Mouse (Mus musculus) stomach, embryonic 16.5 days (tissue): Measurements from ENCODE around the gene Ppie. TPM values are rescaled to one million over a fixed set of nuclear protein-coding genes. Genes with fewer than 3 reads are reported as not detected.
"Not testable (repeated sequence)": the region's sequence is repeated elsewhere in the genome, so short reads cannot be mapped to it uniquely, and the experiment has no call there.

Source experiments
- ATAC-seq: fragments of 200-750 bp; cut with Nextera tagmentation; 2 replicates; pipeline ENCODE4 v1.8.0; 2017; ENCODE audit warnings: moderate number of reproducible peaks, moderate TSS enrichment; ENCODE audit not compliant: insufficient read depth, low FRiP score
- H3K27ac ChIP-seq: fragments of 300-500 bp; sonication (generic); 2 replicates; pipeline ENCODE4 v1.5.1; 2014; ENCODE audit warnings: low read length
- H3K27me3 ChIP-seq: fragments of 300-500 bp; sonication (generic); 2 replicates; pipeline ENCODE4 v1.6.1; 2014; ENCODE audit warnings: low read length, control low read depth, mixed read lengths; ENCODE audit not compliant: control insufficient read depth, insufficient read depth
- H3K36me3 ChIP-seq: fragments of 300-500 bp; sonication (generic); 2 replicates; pipeline ENCODE4 v1.6.1; 2014; ENCODE audit warnings: low read length; ENCODE audit not compliant: control insufficient read depth, insufficient read depth
- H3K4me1 ChIP-seq: fragments of 300-500 bp; sonication (generic); 2 replicates; pipeline ENCODE4 v1.6.1; 2014; ENCODE audit warnings: low read length, control low read depth, mixed read lengths; ENCODE audit not compliant: control insufficient read depth, insufficient read depth
- H3K4me2 ChIP-seq: fragments of 300-500 bp; sonication (generic); 2 replicates; pipeline ENCODE4 v1.6.1; 2014; ENCODE audit warnings: low read depth, low read length, mixed read lengths
- H3K4me3 ChIP-seq: fragments of 300-500 bp; sonication (generic); replicated peaks from 2 replicates; pipeline ENCODE4 v1.5.1; 2014; ENCODE audit warnings: mild to moderate bottlenecking, low read length
- H3K9ac ChIP-seq: fragments of 300-500 bp; sonication (generic); 2 replicates; pipeline ENCODE4 v1.6.1; 2014; ENCODE audit warnings: low read length
- H3K9me3 ChIP-seq: fragments of 300-500 bp; sonication (generic); replicated peaks from 2 replicates; pipeline ENCODE4 v1.6.1; 2016; ENCODE audit warnings: low read length, control low read depth; ENCODE audit not compliant: control insufficient read depth
- WGBS: fragments of 180-500 bp; shearing (Covaris S2); extraction: QIAGEN DNeasy Blood & Tissue Kit; methylation state at CpG from one replicate; pipeline ENCODE4 v1.1.7; 2014; 5-methylcytosine and 5-hydroxymethylcytosine counted together
- polyA plus RNA-seq: library from polyadenylated mRNA; unstranded; fragments of >200 nt; fragmentation: Nextera tagmentation; extraction: Ambion mirVana; gene quantifications from 2 replicates; pipeline ENCODE4 v1.2.1, GENCODE M21; 2015

Ppie gene
- polyA plus RNA-seq, 1 experiment from 2014 or later: 85.4 TPM

DNA sequence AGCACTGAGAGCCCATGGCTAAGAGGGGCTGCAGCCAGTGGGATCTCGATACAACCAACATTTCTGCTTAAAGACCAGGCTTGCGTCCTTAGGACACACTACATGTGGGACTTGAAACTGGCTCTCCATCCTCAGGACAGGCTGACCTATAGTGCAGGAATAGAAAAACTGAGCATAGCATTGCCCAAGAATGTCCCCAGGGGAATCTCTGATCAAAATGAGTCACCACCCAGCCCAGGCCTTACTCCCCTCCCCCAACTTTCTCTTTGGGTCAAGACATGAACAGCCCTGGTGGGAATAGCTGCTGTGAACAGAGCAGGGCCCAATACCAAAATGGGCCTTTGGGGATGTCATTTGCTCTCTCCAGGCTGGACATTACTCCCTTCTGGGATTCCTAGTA is 32.9 kb downstream of the Ppie start:
- 84% methylated on average over 2 of the region's 2 CpGs for WGBS
- Histone ChIP-seq H3K9ac (no peak overlapping the region), H3K4me1 (0 out of 2 replicates have a peak, but pooled peaks cover 7% of the 10 kb centered on the region), H3K27me3 (peaks cover 26% of the 10 kb centered on the region), H3K36me3 (no peaks in the 10 kb centered on the region), H3K4me3 (no peak overlapping the region), H3K4me2 (no peak overlapping the region), H3K27ac (no peak overlapping the region), H3K9me3 (no peaks in the 10 kb centered on the region)
- ATAC-seq: no peak

DNA sequence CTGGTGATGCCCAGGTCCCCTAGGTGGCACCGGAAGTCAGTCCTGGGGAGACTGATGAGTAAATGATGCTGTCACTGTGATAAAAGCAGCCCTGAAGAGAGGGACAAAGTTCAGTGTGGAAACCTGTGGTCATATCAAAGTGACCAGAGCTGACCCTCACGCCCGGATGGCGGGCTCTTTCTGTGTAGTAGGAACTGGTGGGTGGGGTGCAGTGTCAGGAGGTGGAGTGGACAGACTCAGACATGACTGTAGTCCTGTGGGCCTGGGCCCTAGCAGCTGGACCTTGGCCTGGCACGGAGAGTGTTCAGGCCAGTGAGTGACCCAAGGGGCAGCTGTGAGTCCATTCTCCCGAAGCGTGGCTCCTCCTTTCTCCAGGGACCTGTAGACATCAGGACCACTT is 33.8 kb downstream of the Ppie start:
- WGBS: 83% methylated on average over 6 of the region's 7 CpGs
- not testable (repeated sequence) for ATAC-seq

DNA sequence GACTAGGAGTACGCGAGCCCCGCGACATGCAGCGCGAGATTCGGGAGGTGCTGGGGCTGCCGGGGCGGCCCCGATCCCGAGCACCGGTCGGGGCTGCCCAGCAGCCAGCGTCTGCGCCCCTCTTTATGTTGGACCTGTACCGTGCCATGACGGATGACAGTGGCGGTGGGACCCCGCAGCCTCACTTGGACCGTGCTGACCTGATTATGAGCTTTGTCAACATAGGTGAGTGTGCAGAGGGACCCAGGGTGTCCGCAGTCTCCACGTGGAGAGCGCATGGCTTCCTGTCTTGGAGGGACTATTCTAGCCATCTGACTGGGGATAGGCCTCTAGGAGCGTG is 34.3 kb downstream of the Ppie start:
- Histone ChIP-seq H3K4me1 (0 out of 2 replicates have a peak, but pooled peaks cover 7% of the 10 kb centered on the region), H3K27ac (no peak overlapping the region), H3K9ac (no peak overlapping the region), H3K9me3 (no peaks in the 10 kb centered on the region), H3K4me3 (peak overlapping the region; percentile 42), H3K36me3 (no peaks in the 10 kb centered on the region), H3K4me2 (peak overlapping the region; percentile 59), H3K27me3 (peaks cover 28% of the 10 kb centered on the region)
- 20% methylated on average over 24 of the region's 24 CpGs for WGBS
- 0 out of 2 replicates have a peak, but pooled peaks have one; percentile 20 for ATAC-seq

More for the DNA sequence above, 33.8 kb downstream of the Ppie start:
- not testable (repeated sequence) for H3K27ac ChIP-seq, H3K4me1 ChIP-seq, H3K4me3 ChIP-seq, H3K9ac ChIP-seq, H3K9me3 ChIP-seq, H3K4me2 ChIP-seq, H3K36me3 ChIP-seq
- peaks cover 28% of the 10 kb centered on the region for H3K27me3 ChIP-seq

DNA sequence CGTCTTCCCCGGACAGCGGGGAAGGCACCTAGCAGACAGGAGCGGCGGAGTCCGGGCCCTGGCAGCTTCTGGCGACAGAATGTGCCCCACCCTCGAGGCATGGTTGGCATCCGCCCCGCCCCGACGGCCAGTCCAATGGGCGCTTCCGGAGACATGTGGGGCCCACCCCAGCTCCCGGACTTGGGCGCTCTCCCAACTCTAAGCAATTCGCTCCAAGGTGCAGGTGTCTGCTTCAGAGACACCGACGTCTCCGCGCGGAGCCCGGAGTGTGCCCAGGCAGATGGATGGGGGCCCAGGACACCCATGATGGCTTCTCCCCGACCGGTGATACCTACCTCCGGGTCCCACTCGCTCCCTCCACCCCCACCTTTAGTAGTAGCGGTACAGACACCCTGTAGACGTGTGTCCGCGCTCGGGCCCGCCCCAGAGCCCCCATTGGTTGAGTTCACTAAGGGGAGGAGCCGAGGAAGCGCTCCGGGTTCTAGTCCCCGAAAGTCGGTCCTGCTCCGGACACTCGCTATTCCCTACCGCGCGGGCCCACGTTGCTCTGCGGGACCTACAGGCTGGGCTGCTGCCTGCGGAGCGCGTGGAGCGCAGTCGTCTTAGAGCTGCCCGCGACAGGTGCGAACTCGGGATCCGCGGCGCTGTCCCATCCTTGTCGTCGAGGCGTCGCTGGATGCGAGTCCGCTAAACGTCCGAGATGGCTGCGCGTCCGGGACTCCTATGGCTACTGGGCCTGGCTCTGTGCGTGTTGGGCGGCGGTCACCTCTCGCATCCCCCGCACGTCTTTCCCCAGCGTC is 34.9 kb downstream of the Ppie start, which contains the start of gene Bmp8b:
Bmp8b (plus strand) TSS at position 515 of the 800 bp plus-strand sequence.
- 6% methylated on average over 75 of the region's 75 CpGs for WGBS
- 0 out of 2 replicates have a peak, but pooled peaks cover 7% of the 10 kb centered on the region for H3K4me1 ChIP-seq
- peak within 1 kb of the TSS; percentile 42 for H3K4me3 ChIP-seq
- no peaks in the 10 kb centered on the region for H3K36me3 ChIP-seq
- H3K27me3 ChIP-seq: peaks cover 28% of the 10 kb centered on the region
- H3K4me2 ChIP-seq: peak within 1 kb of the TSS; percentile 59
- H3K27ac ChIP-seq: no peak within 1 kb of the TSS
- H3K9me3 ChIP-seq: no peaks in the 10 kb centered on the region
- peak; percentile 37; the same call in 1 of the 2 replicates for ATAC-seq
- peak within 1 kb of the TSS; percentile 10; the same call in 1 of the 2 replicates for H3K9ac ChIP-seq

DNA sequence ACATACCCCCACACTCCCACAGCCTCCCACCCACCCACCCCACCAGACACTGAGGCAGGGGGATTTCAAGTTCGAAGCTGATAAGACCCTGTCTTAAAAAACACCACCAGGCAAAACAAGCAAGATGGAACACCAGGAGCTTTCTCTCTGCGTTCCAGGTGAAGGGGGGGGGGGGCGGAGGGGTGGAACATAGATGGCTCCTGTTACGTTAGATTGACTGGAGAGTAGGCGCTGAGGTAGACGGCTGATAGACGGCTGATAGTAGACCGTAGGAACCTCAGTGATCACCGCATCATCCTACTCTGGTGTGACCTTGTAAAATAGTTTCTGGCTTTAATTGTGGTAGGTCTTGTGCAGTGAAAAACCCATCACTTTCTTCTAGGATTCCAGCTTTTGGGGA is 45.9 kb downstream of the Ppie start:
- Histone ChIP-seq H3K27ac (0 out of 2 replicates have a peak overlapping the region, but pooled peaks have one; percentile 38), H3K9me3 (no peaks in the 10 kb centered on the region), H3K9ac (no peak overlapping the region), H3K36me3 (no peaks in the 10 kb centered on the region), H3K4me1 (no peaks in the 10 kb centered on the region), H3K4me3 (no peak overlapping the region), H3K4me2 (peak overlapping the region; percentile 41), H3K27me3 (no peaks in the 10 kb centered on the region)
- WGBS: 40% methylated on average over 9 of the region's 9 CpGs
- peak; percentile 18; the same call in 1 of the 2 replicates for ATAC-seq

DNA sequence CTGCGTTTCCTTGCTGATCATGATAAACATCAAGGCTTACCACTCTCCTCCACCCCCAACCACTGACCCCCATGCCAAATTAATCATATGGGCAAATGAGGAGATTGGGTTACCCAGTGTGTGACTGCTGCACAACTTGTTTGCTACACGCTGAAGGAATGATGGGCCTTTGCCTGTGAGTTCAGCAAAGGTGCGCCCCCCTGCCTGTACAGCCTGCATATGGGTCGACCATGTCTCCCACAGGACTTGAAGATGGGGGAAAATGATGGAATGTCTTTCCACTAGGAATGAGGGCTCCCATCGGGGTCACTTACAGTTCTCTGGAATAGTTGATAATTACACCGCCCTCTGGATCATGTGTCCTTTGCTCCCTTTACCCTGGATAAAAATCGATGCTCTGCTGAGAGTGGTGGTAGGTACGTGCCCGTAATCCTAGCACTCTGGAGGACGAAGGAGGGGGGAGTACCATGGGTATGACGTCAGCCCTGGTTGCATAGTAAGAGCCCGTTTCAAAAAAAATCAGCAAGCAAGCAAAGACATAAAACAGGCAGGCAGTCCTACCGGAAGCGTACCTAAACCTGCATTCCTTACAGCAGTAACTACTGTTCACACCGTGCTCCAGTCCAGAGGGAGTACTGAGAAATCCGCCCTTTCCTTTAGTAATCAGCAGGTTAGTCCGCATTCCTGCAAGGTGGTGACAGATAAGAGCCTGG is 46.5 kb downstream of the Ppie start:
- H3K9me3 ChIP-seq: no peaks in the 10 kb centered on the region
- no peaks in the 10 kb centered on the region for H3K27me3 ChIP-seq
- H3K27ac ChIP-seq: peak overlapping the region; percentile 66
- H3K4me2 ChIP-seq: peak overlapping the region; percentile 41
- peak overlapping the region; percentile 23; the same call in 1 of the 2 replicates for H3K4me3 ChIP-seq
- 0 out of 2 replicates have a peak overlapping the region, but pooled peaks have one; percentile 4 for H3K9ac ChIP-seq
- ATAC-seq: peak; percentile 94
- H3K36me3 ChIP-seq: no peaks in the 10 kb centered on the region
- WGBS: 35% methylated on average over 17 of the region's 17 CpGs
- no peaks in the 10 kb centered on the region for H3K4me1 ChIP-seq

DNA sequence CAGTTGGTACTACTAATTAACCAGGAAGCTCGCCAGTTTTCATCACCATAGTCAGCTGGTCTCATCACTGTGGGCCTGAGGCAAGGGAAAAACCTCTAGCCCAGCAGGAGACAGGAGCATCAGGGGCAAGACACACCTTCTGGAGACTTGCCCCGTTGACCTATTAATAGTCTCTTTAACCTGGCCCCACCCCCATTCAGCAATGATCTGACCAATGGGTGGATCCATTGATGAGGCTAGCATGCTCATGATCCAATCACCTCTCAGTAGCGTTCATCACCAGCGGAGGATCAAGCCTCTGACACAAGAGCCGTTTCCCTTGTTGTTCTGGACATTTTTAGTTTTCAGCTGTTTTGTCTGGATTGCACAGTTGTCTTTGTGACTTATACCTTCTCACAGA is 47.1 kb downstream of the Ppie start:
- Histone ChIP-seq H3K36me3 (no peaks in the 10 kb centered on the region), H3K27ac (peak overlapping the region; percentile 66; the same call in 1 of the 2 replicates), H3K27me3 (no peaks in the 10 kb centered on the region), H3K4me3 (no peak overlapping the region), H3K9ac (no peak overlapping the region), H3K4me2 (0 out of 2 replicates have a peak overlapping the region, but pooled peaks have one; percentile 41), H3K9me3 (no peaks in the 10 kb centered on the region), H3K4me1 (no peaks in the 10 kb centered on the region)
- ATAC-seq: no peak
- 65% methylated on average over 5 of the region's 5 CpGs for WGBS

DNA sequence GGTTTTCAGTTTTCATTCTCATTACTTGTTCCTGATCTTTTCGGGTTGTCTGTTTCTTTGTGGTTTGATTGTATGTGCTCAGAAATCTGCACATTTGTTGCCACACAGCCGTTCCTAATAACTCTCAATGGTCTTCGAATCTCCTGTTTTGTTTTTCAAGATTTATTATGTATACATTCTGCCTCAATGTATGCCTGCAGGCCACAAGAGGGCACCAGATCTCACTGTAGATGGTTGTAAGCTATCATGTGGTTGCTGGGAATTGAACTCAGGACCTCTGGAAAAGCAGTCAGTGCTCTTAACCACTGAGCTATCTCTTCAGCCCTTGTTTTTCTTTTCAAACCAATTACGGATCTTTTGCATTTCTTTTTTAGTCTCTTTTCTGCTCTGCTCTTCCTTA is 53.4 kb downstream of the Ppie start:
- Histone ChIP-seq H3K36me3 (no peaks in the 10 kb centered on the region), H3K9ac (no peak overlapping the region), H3K27me3 (no peaks in the 10 kb centered on the region), H3K9me3 (no peaks in the 10 kb centered on the region), H3K4me3 (no peak overlapping the region), H3K27ac (no peak overlapping the region), H3K4me2 (no peak overlapping the region), H3K4me1 (no peaks in the 10 kb centered on the region; the same call in 1 of the 2 replicates)
- ATAC-seq: no peak
- WGBS: 83% methylated on average over 4 of the region's 4 CpGs

DNA sequence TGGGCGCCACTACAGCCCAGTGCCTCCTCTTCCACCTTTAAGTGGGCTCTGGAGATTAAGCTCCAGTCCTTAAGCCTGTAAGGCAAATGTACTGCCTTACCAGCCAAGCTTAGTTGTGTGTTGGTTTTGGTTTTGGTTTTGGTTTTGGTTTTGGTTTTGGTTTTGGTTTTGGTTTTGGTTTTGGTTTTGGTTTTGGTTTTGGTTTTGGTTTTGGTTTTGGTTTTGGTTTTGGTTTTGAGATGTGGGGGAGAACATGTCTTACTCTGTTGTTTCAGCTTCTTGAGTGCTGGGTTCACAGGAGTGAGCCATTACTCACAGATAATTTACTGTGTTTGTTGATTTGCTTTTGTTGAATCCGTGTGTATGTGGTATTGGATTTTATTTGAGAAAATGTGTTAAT is 54.5 kb downstream of the Ppie start:
- H3K9me3 ChIP-seq: no peaks in the 10 kb centered on the region
- 74% methylated on average over 2 of the region's 2 CpGs for WGBS
- H3K36me3 ChIP-seq: no peaks in the 10 kb centered on the region
- no peak overlapping the region for H3K4me2 ChIP-seq
- no peak for ATAC-seq
- no peak overlapping the region for H3K4me3 ChIP-seq
- no peaks in the 10 kb centered on the region; the same call in 1 of the 2 replicates for H3K4me1 ChIP-seq
- no peak overlapping the region for H3K27ac ChIP-seq
- H3K27me3 ChIP-seq: no peaks in the 10 kb centered on the region
- H3K9ac ChIP-seq: no peak overlapping the region
